Mouse (Mus musculus) bone marrow, adult 2 months (tissue): ENCODE measurements around the gene Prps1l1.

Experiments
- CTCF ChIP-seq: fragments of 200-500 bp; IDR thresholded peaks from 2 replicates; pipeline ENCODE4 v1.5.1; 2011; ENCODE audit warnings: low read length, control low read depth; ENCODE audit not compliant: control insufficient read depth, insufficient read depth
- POLR2A ChIP-seq: fragments of 200-500 bp; IDR thresholded peaks from 2 replicates; pipeline ENCODE4 v1.6.1; 2011; ENCODE audit warnings: low read depth, mild to moderate bottlenecking, control low read depth, low read length, borderline replicate concordance; ENCODE audit not compliant: control insufficient read depth

DNA sequence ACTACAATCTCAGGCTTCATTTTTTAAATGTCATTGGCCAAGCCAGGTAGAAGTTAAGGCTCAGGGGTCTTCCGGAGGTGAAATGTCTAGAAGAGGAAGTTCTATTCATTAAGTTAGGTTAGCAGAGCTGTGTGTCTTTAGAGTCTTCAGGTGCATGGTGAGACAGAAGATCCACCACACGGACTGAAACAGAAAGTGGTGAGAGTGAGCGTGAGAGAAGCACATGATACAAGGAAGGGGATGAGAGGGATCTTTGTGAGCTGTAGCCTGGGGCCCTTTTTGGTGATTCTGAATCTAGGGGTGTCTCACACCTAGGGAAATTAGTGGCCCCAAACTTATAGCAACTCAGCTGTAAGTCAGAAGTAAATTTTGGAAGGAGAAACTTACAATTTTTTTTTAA, 8.6 kb upstream of the Prps1l1 start:
- TF ChIP-seq POLR2A (no peak), CTCF (no peak)
